Mouse (Mus musculus): Measurements from ENCODE around the gene Smarcd1. TPM values are rescaled to one million over a fixed set of nuclear protein-coding genes. Genes with fewer than 3 reads are reported as not detected.

Smarcd1 gene
- polyA plus RNA-seq, 1 experiment = 10.1 TPM

GRCm38 (mm10) chr15:99733186-99733585 is 31.3 kb downstream of the Smarcd1 start:
- TF ChIP-seq POLR2A (IDR thresholded peaks at IDR 0.05; ENCODE audit: borderline replicate concordance, control insufficient read depth, low read depth, low read length) = no peak
- no peak for TF ChIP-seq CTCF (IDR thresholded peaks at IDR 0.05; ENCODE audit: control insufficient read depth, insufficient read depth, low read length)
- 82% methylated on average over 5 of the region's 5 CpGs for WGBS
- H3K27ac ChIP-seq (ENCODE audit: control insufficient read depth, insufficient read depth, low read depth, low read length, poor library complexity) = no peak overlapping the region

GRCm38 (mm10) chr15:99735631-99736030 is 33.7 kb downstream of the Smarcd1 start:
- 90% methylated on average over 2 of the region's 2 CpGs for WGBS
- no peak overlapping the region for H3K27ac ChIP-seq (ENCODE audit: control insufficient read depth, insufficient read depth, low read depth, low read length, poor library complexity)
- TF ChIP-seq POLR2A (IDR thresholded peaks at IDR 0.05; ENCODE audit: borderline replicate concordance, control insufficient read depth, low read depth, low read length) = no peak
- TF ChIP-seq CTCF (IDR thresholded peaks at IDR 0.05; ENCODE audit: control insufficient read depth, insufficient read depth, low read length) = no peak
- no peak overlapping the region for H3K4me3 ChIP-seq (replicated peaks; ENCODE audit: control insufficient read depth, low read depth, low read length)
- no peaks in the 10 kb centered on the region for H3K4me1 ChIP-seq (ENCODE audit: control insufficient read depth, insufficient read depth, low read length)

More at GRCm38 (mm10) chr15:99733186-99733585, 31.3 kb downstream of the Smarcd1 start:
- no peaks in the 10 kb centered on the region for H3K4me1 ChIP-seq (ENCODE audit: control insufficient read depth, insufficient read depth, low read length)
- H3K4me3 ChIP-seq (replicated peaks; ENCODE audit: control insufficient read depth, low read depth, low read length) = no peak overlapping the region

- Histone ChIP-seq H3K4me1 (ENCODE audit: control insufficient read depth, insufficient read depth, low read length) (no peaks in the 10 kb centered on the region), H3K4me3 (replicated peaks; ENCODE audit: control insufficient read depth, low read depth, low read length) (no peak overlapping the region), H3K27ac (ENCODE audit: control insufficient read depth, insufficient read depth, low read depth, low read length, poor library complexity) (no peak overlapping the region)
- 89% methylated on average over 11 of the region's 11 CpGs for WGBS
- TF ChIP-seq POLR2A (IDR thresholded peaks at IDR 0.05; ENCODE audit: borderline replicate concordance, control insufficient read depth, low read depth, low read length) = no peak
- no peak for TF ChIP-seq CTCF (IDR thresholded peaks at IDR 0.05; ENCODE audit: control insufficient read depth, insufficient read depth, low read length)
These were observed 34.7 kb downstream of the Smarcd1 start for GRCm38 (mm10) chr15:99736675-99737074.

- Histone ChIP-seq H3K4me1 (ENCODE audit: control insufficient read depth, insufficient read depth, low read length) (no peaks in the 10 kb centered on the region), H3K4me3 (replicated peaks; ENCODE audit: control insufficient read depth, low read depth, low read length) (no peak overlapping the region), H3K27ac (ENCODE audit: control insufficient read depth, insufficient read depth, low read depth, low read length, poor library complexity) (no peak overlapping the region)
- 90% methylated on average over 4 of the region's 4 CpGs for WGBS
- TF ChIP-seq CTCF (IDR thresholded peaks at IDR 0.05; ENCODE audit: control insufficient read depth, insufficient read depth, low read length) (no peak), POLR2A (IDR thresholded peaks at IDR 0.05; ENCODE audit: borderline replicate concordance, control insufficient read depth, low read depth, low read length) (no peak)
These were observed 38.3 kb downstream of the Smarcd1 start for GRCm38 (mm10) chr15:99740229-99740628.

- no peak for TF ChIP-seq CTCF (IDR thresholded peaks at IDR 0.05; ENCODE audit: control insufficient read depth, insufficient read depth, low read length)
- TF ChIP-seq POLR2A (IDR thresholded peaks at IDR 0.05; ENCODE audit: borderline replicate concordance, control insufficient read depth, low read depth, low read length) = no peak
- 84% methylated on average over 3 of the region's 3 CpGs for WGBS
These were observed 52.3 kb downstream of the Smarcd1 start for GRCm38 (mm10) chr15:99754204-99754603.

More at GRCm38 (mm10) chr15:99754204-99754603, 52.3 kb downstream of the Smarcd1 start:
- no peaks in the 10 kb centered on the region; the same call in 1 of the 2 replicates for H3K4me1 ChIP-seq (ENCODE audit: control insufficient read depth, insufficient read depth, low read length)
- no peak overlapping the region for H3K4me3 ChIP-seq (replicated peaks; ENCODE audit: control insufficient read depth, low read depth, low read length)
- no peak overlapping the region for H3K27ac ChIP-seq (ENCODE audit: control insufficient read depth, insufficient read depth, low read depth, low read length, poor library complexity)

Other genes with a start within 250 kb of the Smarcd1 start
- gene Nckap5l, start 244.4 kb upstream of the Smarcd1 start, polyA plus RNA-seq (2011; ENCODE audit: insufficient read depth, insufficient read length, low replicate concordance, missing spikeins) = 2.2 and 4.0 TPM in 2 replicates
- 7.2 and 13.4 TPM in 2 replicates for gene Bcdin3d, start 227.4 kb upstream of the Smarcd1 start, polyA plus RNA-seq (2011; ENCODE audit: insufficient read depth, insufficient read length, low replicate concordance, missing spikeins)
- 0.35 TPM in 1 of 2 replicates, not detected in the other for gene Faim2, start 174.0 kb upstream of the Smarcd1 start, polyA plus RNA-seq (2011; ENCODE audit: insufficient read depth, insufficient read length, low replicate concordance, missing spikeins)
- gene Aqp2, start 123.1 kb upstream of the Smarcd1 start, polyA plus RNA-seq (2011; ENCODE audit: insufficient read depth, insufficient read length, low replicate concordance, missing spikeins) = not detected in 2 replicates
- not detected in 2 replicates for gene Aqp5, start 111.3 kb upstream of the Smarcd1 start, polyA plus RNA-seq (2011; ENCODE audit: insufficient read depth, insufficient read length, low replicate concordance, missing spikeins)
- gene Aqp6, start 100.7 kb upstream of the Smarcd1 start, polyA plus RNA-seq (2011; ENCODE audit: insufficient read depth, insufficient read length, low replicate concordance, missing spikeins) = not detected in 2 replicates
- gene Racgap1, start 50.5 kb upstream of the Smarcd1 start, polyA plus RNA-seq (2011; ENCODE audit: insufficient read depth, insufficient read length, low replicate concordance, missing spikeins) = 57.9 and 66.4 TPM in 2 replicates
- 4.7 TPM in 1 of 2 replicates, not detected in the other for gene Asic1, start 31.8 kb upstream of the Smarcd1 start, polyA plus RNA-seq (2011; ENCODE audit: insufficient read depth, insufficient read length, low replicate concordance, missing spikeins)
- not detected in 2 replicates for gene Gm17349, start 3.4 kb downstream of the Smarcd1 start, polyA plus RNA-seq (2011; ENCODE audit: insufficient read depth, insufficient read length, low replicate concordance, missing spikeins)
- 6.6 and 9.3 TPM in 2 replicates for gene Gpd1, start 15.4 kb downstream of the Smarcd1 start, polyA plus RNA-seq (2011; ENCODE audit: insufficient read depth, insufficient read length, low replicate concordance, missing spikeins)
- gene Cox14, start 23.5 kb downstream of the Smarcd1 start, polyA plus RNA-seq (2011; ENCODE audit: insufficient read depth, insufficient read length, low replicate concordance, missing spikeins) = 42.7 and 80.8 TPM in 2 replicates
- gene Cers5, start 70.8 kb downstream of the Smarcd1 start, polyA plus RNA-seq (2011; ENCODE audit: insufficient read depth, insufficient read length, low replicate concordance, missing spikeins) = 10.8 and 33.1 TPM in 2 replicates
- 6.5 and 7.5 TPM in 2 replicates for gene Lima1, start 173.3 kb downstream of the Smarcd1 start, polyA plus RNA-seq (2011; ENCODE audit: insufficient read depth, insufficient read length, low replicate concordance, missing spikeins)

Measured in bone marrow, adult 2 months (tissue).